In genomic region chr7:79194560-79195413, GRCm38 (mm10) we compare ENCODE assay signal across 8 mouse cellular contexts. TPM values are rescaled to one million over a fixed set of nuclear protein-coding genes. Genes with fewer than 3 reads are reported as not detected.
DNase-seq lines count a peak whose midpoint lies in the region; ATAC-seq and TF ChIP-seq lines count a peak whose summit lies in the region.

No protein-coding gene starts in this region.

- H3K27ac ChIP-seq in gastrocnemius, adult 2 months = peak overlapping the region; percentile 43; the same call in 1 of the 2 replicates

- peak overlapping the region; percentile 28 for H3K4me3 ChIP-seq in gastrocnemius, adult 2 months

- peak; percentile 91 for ATAC-seq in frontal cortex, adult (ENCODE audit: low TSS enrichment)

- intact Hi-C loops in gastrocnemius, adult 2 months (cut with DNase I) = no loop called here

- DNase-seq in gastrocnemius, adult 2 months = peak; percentile 31
- DNase-seq in gastrocnemius, postnatal 25 days = no peak
- peak; percentile 82 for DNase-seq in brain, adult 2 months (ENCODE audit: low read depth, low spot score)
- peak; percentile 31 to 85 for DNase-seq in left cerebral cortex, adult 8-10 months (ENCODE audit: low spot score in 2 of 2)
- DNase-seq in telencephalon, adult 2 months (ENCODE audit: low read depth, low spot score) = peak; percentile 33
- DNase-seq in embryo, embryonic 9.5 days (ENCODE audit: extremely low spot score) = no peak
- no peak for DNase-seq in urinary bladder, postnatal 14 days (ENCODE audit: low spot score)

- TF ChIP-seq CTCF in gastrocnemius, adult 2 months (IDR thresholded peaks at IDR 0.05) = no peak

RNA-seq across cellular contexts. Expression of gene Mfge8, which starts 45.9 kb away (rescaled TPM):
- 10 to 100 TPM; 39.1 to 53.6 TPM for total RNA-seq in gastrocnemius, adult 2 months (2021)
- 10 to 100 TPM; 46.9 to 52.5 TPM for total RNA-seq in gastrocnemius, postnatal 25 days (2021)
- 100 to 1,000 TPM; 183 to 219 (median 203) TPM for total RNA-seq in left cerebral cortex, adult 8-10 months (2022)

Comparison
In these comparisons a context has a peak if more than half of its experiments do, and no peak if none do; other contexts are left out.
1. DNase-seq: peak in gastrocnemius, adult 2 months (single experiment), brain, adult 2 months (single experiment), left cerebral cortex, adult 8-10 months (2 of 2) and telencephalon, adult 2 months (single experiment); none in gastrocnemius, postnatal 25 days (single experiment), embryo, embryonic 9.5 days (single experiment) and urinary bladder, postnatal 14 days (single experiment).